In the genomic region with DNA sequence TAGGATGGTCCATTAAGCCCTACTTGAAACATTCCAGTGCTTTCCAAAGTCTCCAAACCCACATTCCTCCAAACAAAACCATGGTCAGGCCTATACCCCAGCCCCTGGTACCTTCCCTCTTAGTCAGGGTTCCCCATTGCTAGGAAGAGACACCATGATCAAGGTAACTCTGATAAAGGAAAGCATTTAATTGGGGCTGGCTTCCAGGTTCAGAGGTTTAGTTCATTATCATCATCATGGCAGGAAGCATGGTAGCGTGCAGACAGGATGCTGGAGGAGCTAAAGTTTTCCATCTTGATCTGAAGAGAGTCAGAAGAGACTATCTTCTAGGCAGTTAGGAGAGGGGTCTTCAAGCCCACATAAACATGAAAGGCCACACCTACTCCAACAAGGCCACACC, we compare ENCODE assay signal across 28 mouse cellular contexts.
"Had no signal": no experiment of that assay in that cellular context is flagged by ENCODE, and none has a peak within 500 bp of the region (broad histone marks: within the 10 kb centered on the region; RNA-seq: fewer than 3 reads in every experiment).

No protein-coding gene starts in this region.

- H3K36me3 ChIP-seq: embryonic facial prominence, embryonic 10.5 days; embryonic facial prominence, embryonic 12.5 days; embryonic facial prominence, embryonic 13.5 days; embryonic facial prominence, embryonic 15.5 days; forebrain, embryonic 10.5 days; forebrain, embryonic 12.5 days; forebrain, embryonic 15.5 days had no signal

- H3K27me3 ChIP-seq: embryonic facial prominence, embryonic 12.5 days; embryonic facial prominence, embryonic 13.5 days; embryonic facial prominence, embryonic 15.5 days; forebrain, embryonic 12.5 days; forebrain, embryonic 13.5 days; forebrain, embryonic 15.5 days had no signal

- ATAC-seq: forebrain, embryonic 13.5 days; forebrain, embryonic 14.5 days; forebrain, embryonic 15.5 days; forebrain, embryonic 16.5 days; forebrain, postnatal 0 days had no signal

- H3K4me3 ChIP-seq: embryonic facial prominence, embryonic 10.5 days; embryonic facial prominence, embryonic 12.5 days; embryonic facial prominence, embryonic 13.5 days; embryonic facial prominence, embryonic 15.5 days; erythroblast, embryonic 14.5 days; forebrain, embryonic 10.5 days; forebrain, embryonic 12.5 days; forebrain, embryonic 13.5 days; forebrain, embryonic 15.5 days; gastrocnemius, adult 2 months had no signal

- H3K4me1 ChIP-seq: embryonic facial prominence, embryonic 12.5 days; embryonic facial prominence, embryonic 13.5 days; forebrain, embryonic 12.5 days; forebrain, embryonic 13.5 days; forebrain, embryonic 15.5 days had no signal

- H3K4me2 ChIP-seq: embryonic facial prominence, embryonic 12.5 days; embryonic facial prominence, embryonic 13.5 days; embryonic facial prominence, embryonic 15.5 days; forebrain, embryonic 12.5 days; forebrain, embryonic 13.5 days; forebrain, embryonic 15.5 days had no signal

- H3K27ac ChIP-seq: embryonic facial prominence, embryonic 10.5 days; embryonic facial prominence, embryonic 12.5 days; embryonic facial prominence, embryonic 13.5 days; embryonic facial prominence, embryonic 15.5 days; forebrain, embryonic 10.5 days; forebrain, embryonic 12.5 days; forebrain, embryonic 13.5 days; forebrain, embryonic 15.5 days; gastrocnemius, adult 2 months had no signal

- H3K9ac ChIP-seq: embryonic facial prominence, embryonic 12.5 days; embryonic facial prominence, embryonic 13.5 days; embryonic facial prominence, embryonic 15.5 days; forebrain, embryonic 12.5 days; forebrain, embryonic 13.5 days; forebrain, embryonic 15.5 days; forebrain, postnatal 0 days had no signal

- DNase-seq: cerebellum, adult 18-20 months; cerebellum, adult 2 months; cerebellum, adult 8-10 months; cerebellum, adult 9-10 months; cerebellum, adult 9-11 months; cerebellum, postnatal 10 days; cerebellum, postnatal 14 days; cerebellum, postnatal 25 days; cerebellum, postnatal 36 days; embryo, embryonic 11 days; forebrain, postnatal 0 days; gastrocnemius, adult 2 months; gastrocnemius, postnatal 10 days; gastrocnemius, postnatal 14 days; gastrocnemius, postnatal 25 days; gastrocnemius, postnatal 36 days; heart, adult 18-20 months had no signal

- H3K9me3 ChIP-seq: embryonic facial prominence, embryonic 10.5 days; embryonic facial prominence, embryonic 12.5 days; embryonic facial prominence, embryonic 13.5 days; embryonic facial prominence, embryonic 15.5 days; forebrain, embryonic 10.5 days; forebrain, embryonic 12.5 days; forebrain, embryonic 13.5 days; forebrain, embryonic 15.5 days had no signal
